Mouse (Mus musculus) left cerebral cortex, adult 11 months (tissue): ENCODE data around the gene Ccl22.

Source experiments
- DNase-seq: peaks from one replicate; pipeline ENCODE4 v3.0.0; 2022; ENCODE audit warnings: low spot score

Gene Ccl22

GRCm38 (mm10) chr8:94734735-94735350 is 10.5 kb upstream of the Ccl22 start:
- DNase-seq: no peak

GRCm38 (mm10) chr8:94735426-94736094 is 9.8 kb upstream of the Ccl22 start:
- DNase-seq: no peak

GRCm38 (mm10) chr8:94739829-94740228 is 5.6 kb upstream of the Ccl22 start:
- no peak for DNase-seq

- no peak for DNase-seq
Observed at GRCm38 (mm10) chr8:94740591-94740990, 4.8 kb upstream of the Ccl22 start.

- no peak for DNase-seq
Observed at GRCm38 (mm10) chr8:94741726-94742125, 3.7 kb upstream of the Ccl22 start.

GRCm38 (mm10) chr8:94744484-94744883 is 906 bp upstream of the Ccl22 start:
- DNase-seq: no peak

GRCm38 (mm10) chr8:94744972-94745371 is 418 bp upstream of the Ccl22 start:
- no peak for DNase-seq

- no peak for DNase-seq
Observed at GRCm38 (mm10) chr8:94746832-94747231, 1.4 kb downstream of the Ccl22 start.

- no peak for DNase-seq
Observed at GRCm38 (mm10) chr8:94748363-94748762, 3.0 kb downstream of the Ccl22 start.

GRCm38 (mm10) chr8:94749942-94750341 is 4.6 kb downstream of the Ccl22 start:
- DNase-seq: no peak

- DNase-seq: no peak
Observed at GRCm38 (mm10) chr8:94751023-94751849, 5.8 kb downstream of the Ccl22 start.

- no peak for DNase-seq
Observed at GRCm38 (mm10) chr8:94754006-94754405, 8.6 kb downstream of the Ccl22 start.

GRCm38 (mm10) chr8:94754486-94754885 is 9.1 kb downstream of the Ccl22 start:
- no peak for DNase-seq

GRCm38 (mm10) chr8:94767035-94767434 is 21.6 kb downstream of the Ccl22 start:
- DNase-seq: no peak

GRCm38 (mm10) chr8:94770945-94771344 is 25.6 kb downstream of the Ccl22 start:
- no peak for DNase-seq

- DNase-seq: peak; percentile 83
Observed at GRCm38 (mm10) chr8:94771941-94772670, 26.7 kb downstream of the Ccl22 start, which contains the start of gene Cx3cl1. Gene Cx3cl1, plus strand, starts transcription at chr8:94772009.

- DNase-seq: no peak
Observed at GRCm38 (mm10) chr8:94773048-94773447, 27.7 kb downstream of the Ccl22 start.

GRCm38 (mm10) chr8:94773700-94774171 is 28.3 kb downstream of the Ccl22 start:
- peak; percentile 73 for DNase-seq

- DNase-seq: no peak
Observed at GRCm38 (mm10) chr8:94774601-94775000, 29.2 kb downstream of the Ccl22 start.

GRCm38 (mm10) chr8:94776346-94776745 is 31.0 kb downstream of the Ccl22 start:
- no peak for DNase-seq

- no peak for DNase-seq
Observed at GRCm38 (mm10) chr8:94778036-94778435, 32.6 kb downstream of the Ccl22 start.

- no peak for DNase-seq
Observed at GRCm38 (mm10) chr8:94778473-94778872, 33.1 kb downstream of the Ccl22 start.
